Mouse (Mus musculus): Measurements from ENCODE around the gene Clk1.

The Clk1 gene

GRCm38 (mm10) chr1:58423371-58424248, at the start of gene Clk1:
Gene Clk1 (minus strand): TSS chr1:58424066.
- peak; percentile 91 for DNase-seq (ENCODE audit: low read depth, low spot score)

- DNase-seq (ENCODE audit: low read depth, low spot score), result no peak
Observed at GRCm38 (mm10) chr1:58465561-58465960, 41.7 kb upstream of the Clk1 start.

DNA sequence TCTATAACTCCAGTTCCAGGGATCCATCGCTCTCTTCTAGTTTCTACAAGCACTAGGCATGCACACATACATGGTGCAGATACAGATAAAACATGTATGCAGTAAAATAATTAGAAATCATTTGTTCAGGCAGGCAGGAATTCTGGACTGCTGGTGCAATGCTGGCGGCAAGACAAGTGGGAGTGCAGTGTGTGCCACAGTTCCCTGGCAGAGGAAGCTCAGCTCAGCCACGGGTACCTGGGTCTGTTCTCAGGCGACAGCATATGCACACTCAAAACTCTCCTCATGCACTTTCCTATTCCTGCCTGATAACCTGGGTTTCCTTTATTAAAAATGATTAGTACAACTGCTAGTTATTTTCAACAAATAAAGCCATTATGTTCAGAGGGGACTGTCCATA, 41.2 kb upstream of the Clk1 start:
- no peak for DNase-seq (ENCODE audit: low read depth, low spot score)

- DNase-seq (ENCODE audit: low read depth, low spot score), result no peak
Observed at GRCm38 (mm10) chr1:58463935-58464334, 40.1 kb upstream of the Clk1 start.

- DNase-seq (ENCODE audit: low read depth, low spot score), result no peak
Observed at GRCm38 (mm10) chr1:58460566-58460965, 36.7 kb upstream of the Clk1 start.

- DNase-seq (ENCODE audit: low read depth, low spot score), result no peak
Observed at GRCm38 (mm10) chr1:58458867-58459266, 35.0 kb upstream of the Clk1 start.

DNA sequence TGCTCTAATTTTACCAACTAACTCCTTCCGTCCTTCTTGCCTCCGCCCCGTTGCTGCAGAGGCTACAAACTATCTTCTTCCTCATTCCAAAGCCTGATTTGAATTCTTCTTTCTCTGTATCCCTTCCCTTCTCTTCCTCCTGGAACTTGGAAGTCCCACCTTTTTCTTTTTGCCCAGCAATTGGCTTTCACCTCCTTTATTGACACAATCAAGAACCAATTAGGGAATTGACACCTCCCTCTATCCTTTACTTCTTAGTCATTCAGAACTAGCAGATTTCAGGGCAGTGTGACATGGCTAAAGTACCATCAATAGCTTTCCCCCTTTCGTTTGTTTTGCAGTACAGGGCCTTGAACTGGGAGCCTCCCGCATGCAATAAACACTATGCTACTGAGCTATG, 34.3 kb upstream of the Clk1 start:
- DNase-seq (ENCODE audit: low read depth, low spot score), result no peak

- DNase-seq (ENCODE audit: low read depth, low spot score), result no peak
Observed at GRCm38 (mm10) chr1:58454316-58454715, 30.4 kb upstream of the Clk1 start.

GRCm38 (mm10) chr1:58448396-58448795, 24.5 kb upstream of the Clk1 start:
- DNase-seq (ENCODE audit: low read depth, low spot score), result no peak

DNA sequence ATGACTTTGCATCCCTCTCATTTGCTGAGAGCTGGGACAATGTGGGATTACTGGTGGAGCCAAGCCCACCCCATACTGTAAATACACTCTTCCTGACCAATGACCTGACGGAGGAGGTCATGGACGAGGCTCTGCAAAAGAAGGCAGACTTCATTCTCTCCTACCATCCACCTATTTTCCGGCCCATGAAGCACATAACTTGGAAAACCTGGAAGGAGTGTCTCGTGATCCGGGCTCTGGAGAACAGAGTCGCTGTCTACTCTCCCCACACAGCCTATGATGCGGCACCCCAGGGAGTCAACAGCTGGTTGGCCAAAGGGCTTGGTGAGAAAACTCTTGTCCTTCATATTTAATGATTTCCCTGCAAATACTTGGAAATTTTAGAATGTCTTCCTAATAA, 23.9 kb upstream of the Clk1 start:
- DNase-seq (ENCODE audit: low read depth, low spot score), result no peak

DNA sequence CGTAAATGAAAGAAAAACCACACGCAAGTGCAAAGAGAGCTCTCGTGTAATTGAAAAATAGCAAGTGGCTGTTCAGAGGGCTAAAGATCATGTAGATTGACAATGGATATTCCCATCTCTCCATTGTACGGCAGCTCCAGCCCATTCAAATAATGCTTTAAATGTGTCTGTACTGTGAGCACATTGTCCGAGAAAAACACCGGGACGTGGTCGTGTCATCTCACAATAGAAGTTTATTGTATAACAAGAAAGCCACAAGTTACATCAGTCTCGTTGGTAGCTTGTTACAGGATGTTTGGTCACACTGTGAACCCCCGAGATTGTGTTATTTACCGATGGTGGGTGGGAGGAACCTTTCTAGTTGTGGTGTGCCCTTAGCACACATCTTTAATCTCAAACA, 22.0 kb upstream of the Clk1 start:
- DNase-seq (ENCODE audit: low read depth, low spot score), result no peak

GRCm38 (mm10) chr1:58445143-58445722, 21.4 kb upstream of the Clk1 start, which contains the start of the genes Nif3l1 and Ppil3:
Gene Nif3l1 (plus strand): TSS chr1:58445151.
Gene Ppil3 (minus strand): TSS chr1:58445486.
- DNase-seq (ENCODE audit: low read depth, low spot score), result peak; percentile 77

- DNase-seq (ENCODE audit: low read depth, low spot score), result no peak
Observed at GRCm38 (mm10) chr1:58444691-58445090, 20.8 kb upstream of the Clk1 start.

DNA sequence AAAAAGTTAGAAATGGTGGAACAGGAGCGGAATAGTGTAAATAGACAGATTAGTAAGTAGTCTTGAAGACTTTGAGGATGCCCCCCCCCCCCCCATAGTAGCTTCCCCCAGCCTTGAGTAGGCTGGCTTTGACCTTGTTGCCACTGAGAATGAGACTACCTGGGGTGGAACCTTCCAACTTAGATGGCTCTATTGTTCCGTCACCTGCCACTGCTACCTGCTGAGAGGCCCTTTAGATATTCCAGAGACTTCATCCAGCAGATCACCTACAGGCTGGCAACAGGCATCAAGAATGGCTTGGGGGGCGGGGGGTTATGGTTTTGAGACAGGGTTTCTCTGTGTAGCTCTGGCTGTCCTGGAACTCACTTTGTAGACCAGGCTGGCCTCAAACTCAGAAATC, 685 bp upstream of the Clk1 start:
- no peak for DNase-seq (ENCODE audit: low read depth, low spot score)

DNA sequence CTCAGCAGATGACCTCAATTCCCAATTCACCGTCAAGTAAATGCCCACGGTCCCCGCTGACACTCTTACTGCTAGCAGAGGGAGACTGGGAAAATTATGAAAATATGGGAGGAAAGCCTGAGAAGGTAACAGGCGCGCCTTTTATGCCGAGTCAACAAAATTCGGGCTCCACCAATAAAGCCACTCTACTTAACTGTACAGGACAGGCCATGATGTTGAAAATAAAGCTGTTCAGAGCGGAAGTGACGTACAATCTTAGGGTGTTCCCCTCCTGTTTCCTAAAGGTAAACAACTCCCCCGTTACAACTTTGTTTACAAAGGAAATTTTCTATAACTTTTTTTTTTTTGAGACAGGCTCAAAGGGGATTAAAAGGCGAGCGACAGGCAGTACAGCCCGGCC, 987 bp downstream of the Clk1 start:
- peak; percentile 55 for DNase-seq (ENCODE audit: low read depth, low spot score)

DNA sequence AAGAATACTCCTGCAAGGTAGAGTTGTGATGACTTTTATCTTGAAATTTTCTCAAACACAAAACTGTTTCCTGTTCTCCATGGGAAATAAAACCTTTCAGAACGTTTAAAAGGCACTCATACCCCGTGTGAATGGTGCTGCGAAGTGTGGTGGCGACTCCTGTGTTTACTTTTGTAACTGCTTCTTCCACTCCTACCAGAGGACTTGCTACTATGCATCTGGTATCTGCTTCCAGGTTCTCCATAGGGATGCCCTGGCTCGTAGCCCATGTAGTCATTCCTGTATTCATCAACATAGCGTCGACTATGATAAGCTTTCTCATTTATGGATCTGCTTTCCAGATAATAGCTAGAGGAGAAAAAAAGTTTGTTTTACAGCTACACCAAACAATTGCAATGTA, 2.9 kb downstream of the Clk1 start:
- DNase-seq (ENCODE audit: low read depth, low spot score), result no peak

DNA sequence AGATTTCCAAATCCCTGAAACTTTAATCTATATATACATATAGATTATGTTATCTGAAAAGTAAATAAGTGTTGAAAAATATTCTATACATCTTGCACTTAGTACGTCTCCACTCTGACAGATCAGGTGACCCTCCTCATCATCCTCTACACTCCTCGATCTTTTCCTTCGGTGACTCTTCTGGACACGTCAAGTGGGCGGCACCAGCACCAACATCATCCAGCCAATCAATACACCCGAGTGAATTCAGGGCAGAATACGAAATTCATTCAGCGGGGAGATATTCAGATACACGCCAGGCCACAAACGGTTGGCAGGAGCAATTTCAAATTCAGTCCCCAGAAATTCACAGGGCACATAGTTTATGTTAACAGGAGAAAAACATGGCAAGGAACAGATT, 3.8 kb downstream of the Clk1 start:
- no peak for DNase-seq (ENCODE audit: low read depth, low spot score)

- no peak for DNase-seq (ENCODE audit: low read depth, low spot score)
Observed at GRCm38 (mm10) chr1:58416048-58416447, 7.8 kb downstream of the Clk1 start.

DNA sequence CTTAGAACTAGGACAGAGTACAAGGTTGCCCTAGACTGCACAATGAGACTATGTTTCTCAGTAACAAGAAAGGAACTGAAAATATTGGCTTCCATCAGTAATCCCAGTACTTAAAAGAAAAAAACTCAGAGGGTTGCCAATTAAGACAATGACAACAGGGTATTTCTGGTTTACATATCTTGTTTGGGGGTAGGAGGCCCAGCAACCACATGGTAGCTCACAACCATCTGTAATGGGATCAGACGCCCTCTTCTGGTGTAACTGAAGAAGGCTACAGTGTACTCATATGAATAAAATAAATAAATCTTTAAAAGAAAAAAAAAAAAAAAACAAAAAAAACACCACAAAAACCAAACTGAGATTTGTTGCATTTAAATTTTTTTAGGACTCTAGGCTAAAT, 8.4 kb downstream of the Clk1 start:
- no peak for DNase-seq (ENCODE audit: low read depth, low spot score)

DNA sequence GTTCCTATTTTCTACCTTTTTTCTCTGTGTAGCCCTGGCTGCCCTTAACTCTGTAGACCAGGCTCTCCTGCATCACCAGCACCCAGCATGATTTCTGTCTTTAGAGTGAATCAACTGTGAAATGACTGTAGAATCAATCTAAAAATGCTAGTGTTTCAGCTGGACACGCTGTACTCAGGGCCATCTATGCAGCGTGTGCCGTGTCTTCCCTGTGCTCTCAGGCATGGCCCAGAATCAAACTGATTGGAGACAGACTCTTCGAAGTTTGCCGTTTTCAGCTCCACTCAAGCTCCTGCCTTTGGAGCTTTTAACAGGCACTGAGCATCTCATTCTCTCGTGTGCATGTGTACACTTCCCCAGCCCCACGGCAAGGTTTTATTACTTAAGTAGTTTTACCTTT, 13.1 kb downstream of the Clk1 start:
- no peak for DNase-seq (ENCODE audit: low read depth, low spot score)

DNA sequence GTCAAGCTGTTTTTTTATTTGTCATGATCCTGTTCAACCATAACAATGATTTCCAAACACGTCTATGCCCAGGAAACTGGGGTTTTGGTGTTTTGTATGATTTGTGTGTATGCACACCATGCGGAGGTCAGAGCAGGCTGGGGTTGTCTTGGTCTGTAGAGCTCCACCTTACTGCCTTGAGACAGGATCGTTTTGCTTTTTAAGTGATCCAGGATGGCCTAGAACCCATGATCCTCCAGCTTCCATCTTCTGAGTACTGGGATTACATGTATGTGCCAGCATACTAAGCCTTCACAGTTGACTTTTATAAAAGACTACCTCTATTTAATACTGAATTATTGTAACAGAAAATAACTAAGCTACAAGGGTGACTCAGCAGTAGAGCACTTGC, 13.7 kb downstream of the Clk1 start:
- no peak for DNase-seq (ENCODE audit: low read depth, low spot score)

GRCm38 (mm10) chr1:58409553-58410197, 14.2 kb downstream of the Clk1 start:
- no peak for DNase-seq (ENCODE audit: low read depth, low spot score)

DNA sequence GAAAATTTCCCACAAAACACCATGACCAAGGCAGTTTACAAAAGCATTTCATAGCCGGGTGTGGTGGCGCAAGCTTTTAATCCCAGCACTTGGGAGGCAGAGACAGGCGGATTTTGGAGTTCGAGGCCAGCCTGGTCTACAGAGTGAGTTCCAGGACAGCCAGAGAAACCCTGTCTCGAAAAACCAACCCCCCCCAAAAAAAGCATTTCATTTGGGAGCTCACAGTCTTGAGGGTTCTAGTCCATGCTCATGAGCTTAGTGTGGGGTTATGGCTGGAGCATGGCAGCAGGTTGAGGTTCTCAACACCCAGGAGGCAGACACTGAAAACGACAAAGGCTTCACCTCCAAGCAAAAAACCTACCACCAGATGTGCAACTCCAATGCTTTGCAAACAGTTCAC, 15.7 kb downstream of the Clk1 start:
- no peak for DNase-seq (ENCODE audit: low read depth, low spot score)

Data from retina, postnatal 7 days (tissue).